Mouse (Mus musculus) embryonic facial prominence, embryonic 14.5 days (tissue): ENCODE data around the gene Mtcl1. TPM values are rescaled to one million over a fixed set of nuclear protein-coding genes. Genes with fewer than 3 reads are reported as not detected.

Experiments used
- ATAC-seq: fragments of 200-750 bp; cut with Nextera tagmentation; 2 replicates; pipeline ENCODE4 v1.8.0; 2017; ENCODE audit warnings: low read depth, moderate number of reproducible peaks, moderate TSS enrichment
- DNase-seq: peaks from one replicate; pipeline ENCODE4 v3.0.0-alpha.2; 2015; ENCODE audit warnings: low spot score
- H3K27ac ChIP-seq: fragments of 300-500 bp; sonication (generic); replicated peaks from 2 replicates; pipeline ENCODE4 v1.5.1; 2014; ENCODE audit warnings: low read depth, mild to moderate bottlenecking, low read length, moderate library complexity
- H3K27me3 ChIP-seq: fragments of 300-500 bp; sonication (generic); replicated peaks from 2 replicates; pipeline ENCODE4 v1.6.1; 2014; ENCODE audit warnings: low read length; ENCODE audit not compliant: control insufficient read depth, insufficient read depth
- H3K36me3 ChIP-seq: fragments of 300-500 bp; sonication (generic); 2 replicates; pipeline ENCODE4 v1.6.1; 2014; ENCODE audit warnings: low read length, mixed read lengths; ENCODE audit not compliant: control insufficient read depth, insufficient read depth
- H3K4me1 ChIP-seq: fragments of 300-500 bp; sonication (generic); 2 replicates; pipeline ENCODE4 v1.6.1; 2014; ENCODE audit warnings: antibody characterized with exemption, low read length; ENCODE audit not compliant: control insufficient read depth, insufficient read depth
- H3K4me2 ChIP-seq: fragments of 300-500 bp; sonication (generic); 2 replicates; pipeline ENCODE4 v1.6.1; 2014; ENCODE audit warnings: low read depth, mild to moderate bottlenecking, low read length, moderate library complexity, mixed read lengths
- H3K4me3 ChIP-seq: fragments of 300-500 bp; sonication (generic); 2 replicates; pipeline ENCODE4 v1.5.1; 2014; ENCODE audit warnings: low read depth, mild to moderate bottlenecking, low read length
- H3K9ac ChIP-seq: fragments of 300-500 bp; sonication (generic); 2 replicates; pipeline ENCODE4 v1.6.1; 2014; ENCODE audit warnings: low read depth, mild to moderate bottlenecking, low read length, moderate library complexity, mixed read lengths
- H3K9me3 ChIP-seq: fragments of 300-500 bp; sonication (generic); 2 replicates; pipeline ENCODE4 v1.6.1; 2016; ENCODE audit warnings: low read length; ENCODE audit not compliant: control insufficient read depth
- WGBS: fragments of 180-500 bp; shearing (Covaris S2); extraction: QIAGEN DNeasy Blood & Tissue Kit; methylation state at CpG from one replicate; pipeline ENCODE4 v1.1.7; 2014; 5-methylcytosine and 5-hydroxymethylcytosine counted together
- polyA plus RNA-seq: library from polyadenylated mRNA; unstranded; fragments of >200 nt; fragmentation: Nextera tagmentation; extraction: Ambion mirVana; gene quantifications from 2 replicates; pipeline ENCODE4 v1.2.1, GENCODE M21; 2014

The Mtcl1 gene
- polyA plus RNA-seq, 1 experiment from 2014 or later, result 8.8 TPM

GRCm38 (mm10) chr17:66409070-66409605, 40.4 kb downstream of the Mtcl1 start:
- no peak overlapping the region for H3K4me3 ChIP-seq
- H3K36me3 ChIP-seq, result no peaks in the 10 kb centered on the region
- DNase-seq (peak; percentile 67), ATAC-seq (no peak)
- H3K27ac ChIP-seq, result no peak overlapping the region
- WGBS, result 71% methylated on average over 9 of the region's 9 CpGs
- H3K4me2 ChIP-seq, result no peak overlapping the region
- H3K27me3 ChIP-seq, result no peaks in the 10 kb centered on the region
- H3K9me3 ChIP-seq, result no peaks in the 10 kb centered on the region
- H3K4me1 ChIP-seq, result peaks cover 17% of the 10 kb centered on the region
- no peak overlapping the region for H3K9ac ChIP-seq

DNA sequence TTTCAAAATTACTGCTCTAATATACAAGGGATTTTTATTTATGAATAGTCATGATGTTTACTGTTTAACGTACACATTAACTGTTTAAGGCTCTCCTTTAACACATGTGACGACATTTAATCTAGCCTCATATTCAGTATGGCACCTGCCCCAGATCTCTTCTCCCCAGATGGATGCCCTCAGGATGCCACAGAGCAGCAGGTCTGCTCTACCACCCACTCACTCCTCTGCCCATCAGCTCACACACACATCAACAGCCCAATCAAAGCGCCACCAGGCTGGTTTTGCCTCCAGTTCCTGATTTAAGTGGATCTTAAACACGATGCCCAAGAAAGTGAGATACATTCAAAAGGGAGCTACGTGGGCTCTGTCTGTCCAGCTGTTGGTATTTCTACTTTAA, 41.1 kb downstream of the Mtcl1 start:
- peaks cover 18% of the 10 kb centered on the region for H3K4me1 ChIP-seq
- no peak overlapping the region for H3K27ac ChIP-seq
- 82% methylated on average over 5 of the region's 5 CpGs for WGBS

DNA sequence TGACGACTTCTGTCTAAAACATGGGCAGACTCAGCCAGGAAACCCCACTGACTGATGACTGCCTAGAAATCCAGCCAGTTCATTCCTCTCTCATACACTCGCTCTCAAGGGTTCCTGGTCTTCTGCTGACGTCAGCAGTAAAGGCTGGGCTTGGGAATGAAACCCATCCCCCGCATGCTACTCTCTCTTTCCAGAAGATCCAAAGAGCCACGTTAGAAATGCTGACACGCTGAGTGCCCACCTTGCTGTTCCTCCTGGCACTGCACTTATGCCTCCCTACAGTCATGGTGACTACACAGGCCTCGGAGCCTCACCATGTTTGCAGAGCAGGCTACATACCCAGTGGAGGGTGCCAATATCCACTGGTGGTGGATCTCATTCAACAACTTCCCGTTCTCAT, 41.7 kb downstream of the Mtcl1 start:
- 61% methylated on average over 8 of the region's 8 CpGs for WGBS

More for the DNA sequence above, 41.1 kb downstream of the Mtcl1 start:
- Histone ChIP-seq H3K4me3 (no peak overlapping the region), H3K9me3 (no peaks in the 10 kb centered on the region), H3K4me2 (no peak overlapping the region), H3K27me3 (no peaks in the 10 kb centered on the region), H3K9ac (no peak overlapping the region), H3K36me3 (no peaks in the 10 kb centered on the region)
- no peak for ATAC-seq
- DNase-seq, result no peak

DNA sequence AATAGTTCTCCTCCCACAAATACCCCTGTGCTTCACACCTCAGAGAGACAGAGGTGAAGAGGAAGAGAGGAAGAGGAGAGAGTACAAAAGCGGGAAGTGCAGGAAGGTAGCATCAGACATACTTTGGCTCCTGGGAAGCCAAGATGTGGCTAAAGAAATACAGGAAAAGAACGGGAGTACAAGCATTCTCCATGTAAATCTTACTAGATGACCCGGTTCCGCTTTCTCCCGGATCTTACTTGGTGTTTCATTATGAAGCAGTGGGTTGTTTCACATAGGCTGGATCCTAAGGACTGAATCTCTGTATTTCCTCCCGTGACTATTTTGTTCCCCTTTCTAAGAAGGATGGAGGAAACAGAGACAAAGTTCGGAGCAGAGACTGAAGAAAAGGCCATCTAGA, 43.9 kb downstream of the Mtcl1 start:
- Histone ChIP-seq H3K4me1 (peaks cover 18% of the 10 kb centered on the region), H3K9ac (no peak overlapping the region), H3K4me3 (no peak overlapping the region), H3K4me2 (peak overlapping the region; percentile 31), H3K9me3 (no peaks in the 10 kb centered on the region), H3K36me3 (no peaks in the 10 kb centered on the region), H3K27me3 (no peaks in the 10 kb centered on the region), H3K27ac (0 out of 2 replicates have a peak overlapping the region, but pooled peaks have one; percentile 48)
- ATAC-seq (no peak), DNase-seq (no peak)
- WGBS, result 56% methylated on average over 7 of the region's 7 CpGs

More for the DNA sequence above, 41.7 kb downstream of the Mtcl1 start:
- DNase-seq (no peak), ATAC-seq (no peak)
- peaks cover 22% of the 10 kb centered on the region for H3K4me1 ChIP-seq
- H3K36me3 ChIP-seq, result no peaks in the 10 kb centered on the region
- no peaks in the 10 kb centered on the region for H3K9me3 ChIP-seq
- no peak overlapping the region for H3K4me2 ChIP-seq
- H3K27ac ChIP-seq, result no peak overlapping the region
- no peaks in the 10 kb centered on the region for H3K27me3 ChIP-seq
- H3K9ac ChIP-seq, result no peak overlapping the region
- no peak overlapping the region for H3K4me3 ChIP-seq

DNA sequence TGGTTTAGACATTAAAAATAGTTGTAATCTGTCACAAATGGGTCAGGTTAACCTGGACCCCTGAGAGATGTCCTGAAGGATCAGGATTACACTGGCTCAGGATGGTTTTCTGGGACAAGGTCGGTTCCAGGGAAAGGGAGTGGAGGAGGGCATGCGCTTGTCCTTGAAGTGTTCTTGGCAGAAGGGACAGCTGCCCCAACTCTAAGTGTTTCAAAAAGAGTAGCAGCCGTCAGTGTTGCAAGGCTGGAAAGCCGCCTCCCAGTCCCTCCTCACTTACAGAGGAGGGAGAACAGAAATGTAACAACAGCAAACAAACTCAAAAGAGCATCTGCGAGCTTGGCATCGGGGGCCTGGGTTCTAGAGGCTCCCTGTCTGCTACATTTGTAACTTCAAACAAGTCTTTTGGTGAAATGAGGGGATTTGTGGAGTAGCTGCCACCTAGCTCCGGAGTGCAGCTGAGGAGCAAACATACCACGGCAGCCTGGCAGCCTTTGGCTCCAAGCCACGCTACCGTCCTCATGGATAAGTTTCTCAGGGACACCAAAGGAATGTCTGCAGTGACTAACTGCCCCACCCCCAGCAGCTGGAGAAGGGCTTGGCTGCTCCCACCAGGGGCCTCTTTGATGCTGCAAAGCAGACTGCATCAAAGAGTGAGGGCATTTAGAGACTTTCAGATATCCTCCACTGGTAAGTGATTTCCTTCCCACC, 44.5 kb downstream of the Mtcl1 start:
- WGBS, result 17% methylated on average over 10 of the region's 10 CpGs

DNA sequence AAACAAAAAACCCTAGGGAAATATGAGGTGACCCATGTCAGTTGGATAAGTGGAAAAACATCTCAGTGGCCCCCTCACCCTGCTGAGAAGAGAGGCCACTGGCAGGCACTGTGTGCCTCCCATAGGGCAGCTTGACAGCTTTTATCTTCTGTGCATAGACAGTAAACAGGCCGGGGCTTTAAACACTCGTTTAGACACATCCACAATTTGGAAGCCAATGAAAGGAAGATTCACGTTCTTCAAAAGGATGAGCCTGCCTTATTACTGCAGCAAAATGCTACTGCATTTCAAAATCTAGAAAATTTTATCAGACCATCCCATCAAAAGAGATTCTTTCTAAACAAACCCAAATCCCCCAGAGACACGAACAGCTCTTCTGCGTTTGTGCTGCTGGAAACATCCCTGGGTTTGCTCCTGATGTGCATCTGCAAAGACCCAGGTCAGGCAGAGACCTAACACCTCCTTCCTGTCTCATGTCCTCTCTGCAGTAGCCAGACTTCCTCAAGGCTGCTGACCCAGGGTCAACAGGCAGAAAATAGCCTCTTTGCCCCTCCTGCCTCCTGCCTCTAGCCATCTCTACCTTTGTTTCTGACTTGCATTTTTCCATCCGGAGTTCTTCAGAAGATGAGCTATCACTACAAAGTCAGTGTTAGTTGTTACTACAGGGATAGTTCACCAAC, 46.6 kb downstream of the Mtcl1 start:
- Histone ChIP-seq H3K27ac (no peak overlapping the region), H3K36me3 (no peaks in the 10 kb centered on the region), H3K4me2 (no peak overlapping the region), H3K4me3 (no peak overlapping the region), H3K9ac (no peak overlapping the region), H3K9me3 (no peaks in the 10 kb centered on the region), H3K27me3 (no peaks in the 10 kb centered on the region), H3K4me1 (peaks cover 18% of the 10 kb centered on the region)
- WGBS, result 26% methylated on average over 6 of the region's 6 CpGs
- DNase-seq, result no peak
- no peak for ATAC-seq

More for the DNA sequence above, 44.5 kb downstream of the Mtcl1 start:
- ATAC-seq, result peak; percentile 66
- Histone ChIP-seq H3K4me1 (peaks cover 18% of the 10 kb centered on the region), H3K36me3 (no peaks in the 10 kb centered on the region), H3K27ac (peak overlapping the region; percentile 48; the same call in 1 of the 2 replicates), H3K9ac (no peak overlapping the region), H3K27me3 (no peaks in the 10 kb centered on the region), H3K4me3 (no peak overlapping the region), H3K9me3 (no peaks in the 10 kb centered on the region), H3K4me2 (peak overlapping the region; percentile 31)
- peak; percentile 80 for DNase-seq

DNA sequence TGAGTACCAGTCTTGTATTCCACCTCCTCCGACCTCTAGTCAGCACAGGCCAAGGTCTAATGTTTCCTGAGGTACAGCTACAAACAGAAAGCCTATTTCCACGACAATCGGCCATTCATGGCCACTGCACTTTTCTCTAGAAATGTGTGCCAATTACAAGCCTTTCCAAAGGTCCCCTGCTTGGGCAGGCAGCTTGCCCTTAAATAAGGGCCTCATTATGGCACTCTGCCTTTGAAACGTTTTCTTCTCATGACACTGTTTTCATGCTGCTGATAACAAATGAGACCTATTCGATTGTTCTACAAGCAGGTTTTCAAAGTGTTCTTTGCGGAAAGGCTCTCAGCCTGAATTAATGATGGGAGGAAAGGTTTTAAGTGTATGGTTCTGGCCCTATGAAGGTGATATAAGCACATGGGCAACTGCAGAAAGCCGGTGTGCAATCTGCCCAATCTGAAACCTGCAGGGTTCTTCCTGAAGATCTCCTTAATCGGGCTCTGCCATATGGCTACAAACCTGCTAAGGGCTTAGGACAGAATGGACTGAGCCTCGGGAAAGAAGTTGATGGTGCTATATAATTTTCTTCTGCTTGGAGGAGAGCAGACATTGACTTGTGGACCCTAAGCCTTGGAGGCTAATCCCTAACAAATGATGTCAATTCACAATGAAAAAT, 47.8 kb downstream of the Mtcl1 start:
- H3K27ac ChIP-seq, result no peak overlapping the region
- no peaks in the 10 kb centered on the region for H3K27me3 ChIP-seq
- H3K9me3 ChIP-seq, result no peaks in the 10 kb centered on the region
- no peak for DNase-seq
- no peaks in the 10 kb centered on the region for H3K36me3 ChIP-seq
- no peak overlapping the region for H3K4me2 ChIP-seq
- no peak overlapping the region for H3K9ac ChIP-seq
- H3K4me1 ChIP-seq, result peaks cover 18% of the 10 kb centered on the region
- WGBS, result 40% methylated on average over 9 of the region's 9 CpGs
- no peak overlapping the region for H3K4me3 ChIP-seq
- ATAC-seq, result peak; percentile 20; the same call in 1 of the 2 replicates

- Histone ChIP-seq H3K4me3 (no peak overlapping the region), H3K36me3 (no peaks in the 10 kb centered on the region), H3K4me1 (peaks cover 9% of the 10 kb centered on the region), H3K27ac (no peak overlapping the region), H3K9me3 (no peaks in the 10 kb centered on the region), H3K9ac (no peak overlapping the region), H3K27me3 (no peaks in the 10 kb centered on the region), H3K4me2 (no peak overlapping the region)
- WGBS, result 68% methylated on average over 4 of the region's 4 CpGs
- DNase-seq, result no peak
- no peak for ATAC-seq
These were observed 49.8 kb downstream of the Mtcl1 start for GRCm38 (mm10) chr17:66399780-66400179.
